Mouse (Mus musculus) T-helper 1 cell (primary cell): ENCODE measurements around the gene Lpin1.

ENCODE experiments used
- in situ Hi-C: fragments of 300-600 bp; cut with MboI, MseI; formaldehyde crosslinking; loops from one replicate; pipeline ENCODE4 v1.15.1; 2025; ENCODE audit warnings: high pct_unique_total_duplicates

The Lpin1 gene

DNA sequence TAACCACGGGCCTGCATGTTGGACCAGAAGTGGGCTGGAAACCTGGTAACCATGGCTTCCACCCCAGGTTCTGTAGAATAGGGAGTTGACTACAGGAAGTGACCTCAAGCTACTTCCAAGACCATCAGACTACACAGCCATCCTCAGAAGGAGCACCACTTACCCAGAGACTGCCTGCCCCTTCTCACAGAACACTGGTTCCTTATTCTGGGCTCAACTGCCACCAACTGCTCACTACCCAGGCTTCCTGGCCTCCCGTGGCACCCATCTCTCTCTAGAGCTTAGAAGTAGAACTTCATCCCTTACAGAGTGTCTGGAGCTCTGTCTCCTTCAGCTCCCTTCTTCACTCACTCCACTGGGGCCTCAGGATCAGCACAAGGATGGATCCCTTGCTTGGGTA lies at the start of gene Lpin1:
Gene Lpin1, minus strand, starts transcription at position 31 of the 400 bp plus-strand sequence.
- in situ Hi-C loops: no loop called here

DNA sequence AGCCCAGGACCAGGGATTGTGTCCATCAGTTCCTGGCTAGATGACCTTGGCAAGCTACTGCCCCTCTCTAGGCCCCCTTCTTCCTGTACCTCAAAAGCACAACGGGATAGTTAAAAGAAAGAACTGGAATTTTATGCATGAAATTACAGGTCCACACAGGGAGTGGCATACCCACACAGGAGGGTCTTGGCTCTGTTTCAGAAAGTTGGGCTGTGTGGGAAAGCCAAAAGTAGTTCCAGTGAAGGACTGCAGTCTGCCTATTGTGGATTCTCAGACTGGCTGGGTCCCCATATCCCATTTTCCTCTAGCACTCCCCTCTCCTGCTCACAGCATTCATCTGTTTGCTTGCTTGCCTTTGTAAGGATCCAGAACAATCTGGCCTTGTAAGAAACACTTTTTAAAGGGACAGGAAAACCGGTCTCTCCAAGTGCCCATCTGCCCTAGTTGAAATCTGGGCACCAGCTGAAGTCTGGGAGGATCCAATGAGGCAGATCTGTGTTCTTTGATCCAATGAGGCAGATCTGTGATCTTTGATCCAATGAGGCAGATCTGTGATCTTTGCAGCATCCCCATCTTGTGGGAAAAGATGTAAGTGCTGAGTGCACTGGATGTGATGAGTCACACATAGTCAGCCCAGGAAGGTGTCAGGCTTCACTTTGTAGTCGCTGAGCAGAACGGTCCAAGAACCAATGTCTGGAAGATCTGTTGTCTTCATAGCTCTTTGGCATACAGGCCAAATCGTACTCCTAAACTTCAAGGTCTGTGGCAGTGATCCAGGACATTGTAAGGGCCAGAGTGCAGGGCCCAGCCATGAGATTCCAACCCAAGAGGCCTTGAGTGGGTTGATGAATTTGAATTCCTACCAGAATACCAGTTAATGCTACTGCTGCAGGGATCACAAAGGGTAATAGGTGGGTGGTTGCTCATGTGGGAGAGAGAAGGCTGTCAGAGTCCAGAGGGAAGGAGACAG lies 46.4 kb upstream of the Lpin1 start:
- in situ Hi-C loops: no loop called here

DNA sequence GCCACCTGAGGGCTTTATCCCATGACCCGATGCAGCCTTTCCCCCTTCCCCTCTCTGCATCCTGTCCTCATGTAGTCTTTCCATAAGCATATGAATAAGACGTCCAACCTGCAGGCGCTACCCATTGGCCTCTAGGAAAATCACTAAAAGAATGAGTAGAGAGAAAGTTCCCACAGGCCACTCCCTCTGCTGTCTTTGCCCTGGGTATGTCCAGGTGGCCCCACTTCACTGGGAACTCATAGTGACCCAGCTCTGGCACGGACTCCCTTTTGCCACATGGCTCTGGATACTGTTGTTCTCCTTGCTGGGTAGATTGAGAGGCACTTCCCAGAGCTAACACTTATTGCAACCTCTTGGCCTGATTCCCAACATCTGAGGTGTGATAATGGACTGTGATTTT lies 44.8 kb upstream of the Lpin1 start:
- in situ Hi-C loops: no loop called here

DNA sequence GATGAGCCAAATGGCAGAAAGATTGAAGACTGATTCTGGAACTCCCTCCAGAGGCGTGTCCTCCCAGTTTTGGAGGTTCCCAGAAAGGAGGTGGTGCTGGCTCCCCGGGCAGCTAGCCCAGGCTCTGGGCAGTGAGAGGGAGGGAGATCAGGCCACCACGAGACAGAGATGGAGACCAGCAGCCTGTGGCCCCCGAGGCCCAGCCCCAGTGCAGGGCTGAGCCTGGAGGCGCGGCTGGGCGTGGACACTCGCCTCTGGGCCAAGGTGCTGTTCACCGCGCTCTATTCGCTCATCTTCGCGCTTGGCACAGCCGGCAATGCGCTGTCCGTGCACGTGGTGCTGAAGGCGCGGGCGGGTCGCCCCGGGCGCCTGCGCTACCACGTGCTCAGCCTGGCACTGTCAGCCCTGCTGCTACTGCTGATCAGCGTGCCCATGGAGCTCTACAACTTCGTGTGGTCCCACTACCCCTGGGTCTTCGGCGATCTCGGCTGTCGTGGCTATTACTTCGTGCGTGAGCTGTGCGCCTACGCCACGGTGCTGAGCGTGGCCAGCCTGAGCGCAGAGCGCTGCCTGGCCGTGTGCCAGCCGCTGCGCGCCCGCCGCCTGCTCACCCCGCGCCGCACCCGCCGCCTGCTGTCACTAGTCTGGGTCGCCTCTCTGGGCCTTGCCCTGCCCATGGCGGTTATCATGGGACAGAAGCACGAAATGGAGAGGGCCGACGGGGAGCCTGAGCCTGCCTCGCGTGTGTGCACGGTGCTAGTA lies 42.7 kb upstream of the Lpin1 start, which contains the start of gene Ntsr2:
Gene Ntsr2, plus strand, starts transcription at position 51 of the 762 bp plus-strand sequence.
- in situ Hi-C loops: no loop called here

DNA sequence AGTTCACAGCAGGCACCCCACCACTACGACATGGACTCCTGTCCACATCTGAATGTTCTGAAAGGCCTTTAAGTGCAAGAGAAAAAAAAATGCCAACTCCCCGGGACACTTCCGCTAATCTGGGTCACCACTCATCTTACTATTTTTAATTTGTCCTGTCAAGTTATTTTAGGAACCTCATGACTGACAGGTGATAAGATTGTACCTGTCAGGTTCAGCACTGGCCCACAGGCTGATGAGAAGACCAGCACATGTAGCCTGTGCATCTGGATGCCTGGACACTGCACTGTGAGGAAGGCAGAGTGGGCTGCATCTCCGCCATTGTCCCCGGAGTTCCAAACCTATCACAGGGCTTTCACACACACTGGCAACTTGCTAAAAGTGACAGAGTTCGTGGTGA lies 39.1 kb upstream of the Lpin1 start:
- in situ Hi-C loops: no loop called here

DNA sequence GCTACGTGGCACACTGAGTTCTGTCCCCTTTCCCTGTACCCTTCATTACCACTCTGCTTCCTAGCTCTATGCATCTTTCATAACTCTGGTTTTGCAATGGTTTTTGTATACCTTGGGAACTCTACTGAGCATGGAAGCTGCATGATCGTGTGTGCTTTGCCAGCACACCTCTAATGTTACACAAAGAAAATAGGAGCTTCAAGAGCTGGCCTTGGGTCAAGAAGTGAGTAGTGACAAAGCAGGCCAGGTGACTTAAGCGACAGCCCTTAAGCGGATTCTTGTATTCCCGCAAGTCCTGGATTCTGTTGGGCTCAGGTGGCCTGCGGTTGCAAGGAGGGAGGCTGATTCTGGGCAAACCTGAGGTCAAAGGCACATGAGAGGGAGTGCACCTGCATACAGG lies 37.5 kb upstream of the Lpin1 start:
- in situ Hi-C loops: no loop called here

DNA sequence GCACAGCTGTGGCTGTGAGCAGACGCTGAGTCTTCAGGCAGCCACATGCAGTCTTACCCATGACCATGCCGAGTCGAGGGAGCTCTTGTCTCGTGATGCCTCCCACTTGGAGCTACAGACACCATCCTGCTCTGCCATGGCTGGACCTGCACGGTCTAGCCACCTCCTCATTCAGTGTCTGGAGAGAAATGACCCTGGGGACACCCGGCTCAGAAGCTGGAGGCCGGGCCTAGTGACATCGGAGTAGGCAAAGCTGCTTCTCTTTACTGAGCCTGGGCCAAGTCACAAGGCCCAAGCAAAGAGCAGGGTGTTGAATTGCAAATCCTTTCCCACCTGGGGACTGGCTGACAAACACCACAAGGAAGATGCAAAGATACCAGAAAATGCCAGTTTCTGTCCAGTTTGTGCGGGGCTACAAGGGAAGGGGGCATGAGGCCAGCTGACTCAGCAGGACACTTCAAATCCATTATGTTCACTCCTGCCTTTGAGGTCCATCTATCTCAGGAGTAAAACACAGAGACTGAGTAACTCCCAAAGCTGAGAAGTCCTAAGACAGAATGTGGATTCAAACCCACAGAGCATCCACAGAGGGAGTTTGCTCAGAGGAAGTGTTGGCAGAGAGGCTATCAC lies 36.1 kb upstream of the Lpin1 start:
- in situ Hi-C loops: no loop called here

DNA sequence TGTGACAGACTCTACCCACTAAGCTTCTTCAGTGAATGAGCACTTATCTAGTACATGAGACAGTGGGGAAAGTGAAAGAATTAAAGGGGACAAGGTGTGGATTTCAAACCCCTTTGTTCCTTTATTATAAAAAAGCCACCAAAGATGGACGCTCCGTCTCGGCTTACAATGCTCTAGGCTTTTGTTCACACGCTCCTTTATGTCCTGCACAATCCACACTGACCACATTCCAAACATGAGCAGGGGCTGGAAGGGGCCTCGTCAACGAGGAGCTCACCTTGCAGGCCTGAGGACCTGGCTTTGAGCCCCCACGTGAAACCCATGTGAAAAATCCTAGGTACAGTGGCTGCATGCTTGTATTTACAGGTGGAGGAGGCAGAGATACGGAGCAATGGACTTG lies 33.9 kb upstream of the Lpin1 start:
- in situ Hi-C loops: no loop called here

DNA sequence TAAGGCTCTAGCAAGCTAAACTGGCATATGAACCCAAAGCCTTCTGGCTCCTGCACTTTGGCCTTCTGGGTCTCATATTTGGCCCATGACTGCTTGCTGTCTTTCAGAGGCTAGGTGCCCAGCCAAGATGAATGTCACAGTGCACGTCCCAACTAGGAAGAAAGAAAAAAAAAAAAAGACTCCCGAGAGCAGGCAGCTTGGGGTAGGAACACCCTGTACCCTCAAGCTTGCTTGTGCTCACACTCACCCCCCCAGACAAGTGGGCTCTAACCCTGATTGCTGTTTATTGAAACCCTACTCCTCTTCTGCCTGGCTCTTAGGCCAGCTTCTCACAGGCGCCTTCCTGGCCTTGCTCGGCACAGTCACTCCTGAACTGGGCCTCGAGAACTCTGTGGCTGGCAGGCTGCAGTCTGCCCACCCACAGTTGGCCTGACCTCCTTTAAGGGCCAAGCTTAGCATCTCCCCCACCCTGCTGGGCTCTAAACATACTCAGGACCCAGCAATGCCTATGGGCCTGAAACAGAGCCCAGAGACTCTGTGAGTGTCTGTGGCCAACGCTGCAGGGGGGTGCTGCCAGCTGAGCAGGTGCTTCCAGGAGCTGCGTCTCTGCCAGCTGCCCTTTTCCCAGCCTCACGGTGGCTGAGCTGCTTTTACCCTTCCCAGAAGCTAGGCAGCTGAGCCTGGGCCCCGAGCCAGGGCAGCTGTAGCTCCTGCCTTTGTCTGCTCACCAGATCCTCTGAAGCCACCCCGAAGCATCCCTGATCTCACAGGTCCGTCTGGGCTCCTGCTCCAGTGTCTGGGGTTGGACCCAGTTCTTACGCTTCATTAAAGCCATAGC lies 33.0 kb upstream of the Lpin1 start:
- in situ Hi-C loops: no loop called here

DNA sequence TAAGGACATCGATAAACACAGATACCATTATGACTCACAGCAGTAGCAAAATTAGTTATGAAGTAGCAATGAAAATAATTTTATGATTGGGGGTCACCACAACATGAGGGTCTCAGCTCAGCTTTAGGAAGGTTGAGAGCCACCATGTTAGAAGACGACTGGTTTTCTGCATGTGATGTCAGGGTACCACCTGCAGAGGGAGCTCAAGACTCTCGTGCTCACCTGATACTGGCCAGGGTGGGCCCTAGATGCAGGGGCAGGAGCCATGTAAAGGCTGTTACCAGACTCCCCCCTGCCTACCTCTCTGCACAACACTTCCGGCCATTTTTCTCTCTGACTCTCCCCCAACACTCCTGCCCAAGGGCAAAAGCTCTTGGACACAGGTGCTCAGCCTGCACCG lies 31.2 kb upstream of the Lpin1 start:
- in situ Hi-C loops: no loop called here

DNA sequence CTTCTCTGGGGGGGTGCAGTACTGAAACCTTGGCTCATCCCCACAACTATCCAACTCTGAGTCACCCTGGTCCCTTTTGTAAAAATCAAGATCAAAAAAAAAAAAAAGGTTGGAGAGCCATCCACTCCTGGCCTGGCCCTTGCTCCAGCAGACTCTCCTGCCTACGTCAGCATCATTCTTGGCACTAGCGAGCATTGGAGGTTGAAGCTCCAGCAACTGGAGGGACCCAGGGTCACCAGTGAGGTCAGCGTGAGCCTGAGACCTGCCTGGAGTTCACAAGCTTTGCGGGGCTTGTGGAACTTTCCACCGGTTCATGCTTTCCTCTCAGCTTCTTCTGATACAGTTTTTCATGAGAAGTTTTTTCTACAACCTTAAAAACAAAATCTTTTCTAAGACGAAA lies 29.3 kb upstream of the Lpin1 start:
- in situ Hi-C loops: no loop called here

DNA sequence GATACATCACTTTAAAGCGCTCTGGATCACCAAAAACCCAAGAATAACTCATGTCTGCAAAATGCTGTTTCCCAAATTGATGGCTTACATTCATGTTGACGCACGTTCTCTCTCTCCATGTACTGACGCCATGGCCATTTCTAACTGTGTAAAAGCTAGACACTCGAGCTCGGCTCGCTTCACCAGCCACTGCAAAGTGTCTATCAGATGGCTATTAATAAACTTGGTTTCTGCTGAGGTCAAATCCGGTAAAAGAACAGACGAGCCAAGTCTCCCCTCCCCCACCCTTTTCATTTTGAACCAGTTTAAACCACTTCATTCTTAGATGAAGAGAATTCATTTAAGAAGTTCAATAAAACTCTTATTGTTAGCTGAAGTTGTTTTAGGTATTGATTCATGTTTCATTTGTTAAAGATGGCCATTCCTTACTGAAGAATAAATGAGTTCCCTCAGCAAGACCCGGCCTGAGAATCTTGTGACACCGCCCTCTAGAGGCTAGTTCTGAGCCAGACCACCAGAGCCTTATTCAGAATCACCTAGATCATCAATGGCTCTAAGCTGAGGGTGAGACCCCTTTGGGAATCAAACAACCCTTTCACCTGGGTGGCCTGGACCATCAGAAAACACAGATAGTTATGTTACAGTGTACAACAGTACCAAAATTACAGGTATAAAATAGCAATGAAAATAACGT lies 28.5 kb upstream of the Lpin1 start:
- in situ Hi-C loops: loop anchor here (5.0 kb wide), 1 partner anchor 72 kb away; no protein-coding TSS in a partner anchor

DNA sequence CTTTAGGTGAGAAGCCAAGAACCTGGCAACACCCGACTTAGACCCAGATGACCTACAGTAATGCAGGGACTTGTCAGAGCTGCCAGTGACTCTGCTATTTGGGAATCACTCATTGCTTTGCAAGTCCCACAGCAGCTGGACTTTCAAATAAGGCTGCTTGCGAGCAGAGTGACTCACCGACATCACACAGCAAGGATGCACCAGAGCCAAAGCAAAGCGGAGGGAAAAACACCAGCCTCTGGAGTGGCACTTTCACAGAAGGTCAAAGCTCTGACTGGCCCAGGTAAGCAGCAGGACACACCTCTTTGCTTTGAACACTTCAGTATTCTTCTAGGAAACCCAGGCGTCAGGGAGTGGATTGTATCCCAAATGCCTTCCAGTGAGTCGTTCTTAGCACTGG lies 25.1 kb upstream of the Lpin1 start:
- in situ Hi-C loops: loop anchor here (5.0 kb wide), 1 partner anchor 69 kb away; no protein-coding TSS in a partner anchor

DNA sequence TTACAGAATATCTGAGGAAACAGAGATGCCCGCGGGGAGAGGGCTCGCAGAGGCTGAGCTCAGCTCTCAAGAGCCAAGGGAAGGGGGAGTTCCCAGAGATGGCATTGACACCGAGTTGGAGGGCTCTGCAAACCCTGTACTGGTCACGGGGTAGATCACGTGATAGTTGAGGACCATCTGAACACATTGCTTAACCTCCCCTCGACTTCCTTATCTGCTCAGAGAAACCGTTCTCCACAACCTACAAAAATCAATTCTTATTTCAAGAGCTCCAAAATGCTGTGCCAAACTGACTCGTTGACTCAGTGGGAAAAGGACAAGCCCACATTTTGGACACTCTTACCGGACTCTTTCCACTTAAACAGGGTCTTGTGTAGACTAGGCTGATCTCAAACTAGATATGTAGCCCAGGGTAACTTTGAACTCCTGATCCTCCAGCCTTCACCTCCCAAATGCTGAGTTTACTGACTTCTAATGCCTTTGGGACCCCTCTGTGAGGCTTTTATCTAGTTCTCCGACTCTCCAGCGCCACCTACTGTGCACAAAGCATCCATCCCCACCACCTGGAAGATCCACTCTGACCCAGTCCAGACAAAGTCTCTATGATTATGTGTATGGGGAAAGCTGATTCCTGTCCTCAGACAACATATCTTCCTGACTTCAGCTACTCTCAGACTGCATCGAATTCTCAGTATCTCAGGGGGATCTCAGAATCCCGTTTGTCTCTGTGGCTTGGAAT lies 23.5 kb upstream of the Lpin1 start:
- in situ Hi-C loops: no loop called here

DNA sequence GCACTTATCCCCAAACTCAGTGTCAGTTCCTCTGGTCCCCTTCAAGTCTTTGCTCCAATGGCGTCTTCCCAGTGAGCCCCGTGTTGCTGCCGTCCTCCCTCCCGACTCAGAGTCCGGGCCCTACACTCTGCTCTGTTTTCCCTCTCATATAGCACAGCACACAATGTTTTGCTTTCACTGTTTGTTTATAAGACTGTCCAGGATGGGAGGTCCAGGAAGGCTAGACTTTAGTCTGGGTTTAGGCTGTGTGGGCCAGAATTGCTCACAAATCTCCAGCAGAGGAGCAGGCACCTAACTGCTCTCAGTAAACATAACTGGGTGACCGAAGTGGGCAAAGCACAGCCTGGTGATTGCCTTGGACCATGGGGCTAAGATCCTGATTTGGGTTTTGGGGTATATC lies 22.5 kb upstream of the Lpin1 start:
- in situ Hi-C loops: no loop called here

DNA sequence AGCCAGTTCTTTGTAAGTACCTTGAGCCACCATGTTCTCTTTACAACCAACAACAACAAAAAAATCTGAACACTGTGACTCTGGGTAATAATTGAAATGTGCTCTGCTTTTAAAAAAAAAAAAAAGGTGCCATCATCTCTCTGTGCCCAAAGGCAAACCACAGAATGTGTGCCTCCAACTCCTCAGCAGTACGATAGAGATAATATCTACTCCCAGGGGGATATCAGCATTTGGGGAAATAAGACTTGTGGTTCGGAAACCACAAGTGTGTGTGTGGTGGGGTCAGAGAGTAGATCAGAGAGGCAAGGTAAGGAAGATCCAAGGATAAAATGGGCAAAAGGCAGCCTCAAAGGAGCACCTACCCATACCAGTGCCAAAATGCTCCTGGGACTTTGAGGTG lies 20.7 kb upstream of the Lpin1 start:
- in situ Hi-C loops: no loop called here

DNA sequence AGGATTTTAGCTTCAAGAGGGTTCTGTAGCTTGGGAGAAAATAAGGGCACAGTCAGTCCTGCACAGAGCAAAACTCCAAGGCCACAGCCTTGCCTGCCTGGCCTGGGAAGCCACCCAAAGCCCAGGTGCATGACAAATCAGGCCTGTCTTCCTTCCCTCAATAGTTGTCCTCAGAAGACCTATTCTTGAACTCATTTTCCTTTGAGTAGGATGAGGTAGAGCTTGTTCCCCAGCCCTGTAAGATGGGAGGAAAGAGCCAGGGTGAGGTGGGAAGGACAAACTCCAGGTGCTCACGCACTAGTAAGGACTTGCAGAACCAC lies 20.1 kb upstream of the Lpin1 start:
- in situ Hi-C loops: no loop called here

DNA sequence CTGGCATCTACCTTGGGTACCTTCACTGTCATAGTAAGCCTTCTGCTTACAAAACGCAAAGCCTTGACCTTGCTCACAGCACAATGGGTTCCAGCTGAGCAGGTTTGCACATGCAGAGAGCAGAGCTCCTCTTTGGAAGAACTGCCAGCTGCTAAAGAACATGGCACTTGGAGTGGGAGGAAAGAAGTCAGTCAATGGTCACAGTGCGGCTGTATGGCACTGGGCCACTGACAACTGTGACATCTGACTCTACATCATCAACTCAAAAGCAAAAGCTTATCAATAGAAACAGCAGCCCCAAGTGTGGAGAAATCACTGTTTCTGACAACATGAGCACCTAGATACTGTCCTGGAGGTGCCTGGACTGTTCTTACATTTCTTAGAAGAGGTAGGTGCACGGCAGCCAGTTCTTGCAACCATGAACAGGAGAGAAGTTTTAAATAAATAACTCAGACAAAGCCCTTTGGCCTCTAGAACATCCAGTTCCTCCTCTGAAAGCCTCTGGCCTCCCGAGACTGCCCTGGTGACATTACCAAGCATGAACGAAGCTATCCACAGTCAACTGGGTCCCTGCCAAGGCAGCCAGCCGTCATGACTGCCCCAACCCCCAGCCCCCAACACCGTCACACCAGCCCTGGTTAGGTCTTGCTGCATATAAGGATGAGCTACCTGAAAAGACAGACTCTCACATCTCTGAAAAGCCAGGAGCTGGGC lies 19.5 kb upstream of the Lpin1 start:
- in situ Hi-C loops: no loop called here

DNA sequence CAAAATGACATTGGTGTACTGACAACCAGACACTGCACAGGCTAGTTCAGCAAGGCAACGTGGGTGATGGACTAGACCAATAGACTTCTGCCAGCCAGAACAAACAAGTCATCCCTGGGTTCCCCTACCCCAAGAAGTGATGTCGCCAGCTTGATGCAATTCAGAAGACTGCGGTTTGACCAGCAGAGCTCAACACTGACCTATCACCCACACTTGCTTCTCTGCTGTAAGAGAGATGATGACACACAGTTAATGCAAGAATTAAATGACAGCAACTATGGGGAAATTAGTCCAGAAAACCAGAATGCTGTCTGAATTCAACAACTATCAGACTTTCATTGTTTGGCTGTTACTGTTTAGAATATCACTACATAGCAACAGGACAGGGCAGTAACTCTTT lies 9.5 kb upstream of the Lpin1 start:
- in situ Hi-C loops: no loop called here
